Mouse (Mus musculus): ENCODE data around the gene Dnase2a.

- TF ChIP-seq POLR2A (IDR thresholded peaks at IDR 0.05; ENCODE audit: control insufficient read depth in 1 of 2, insufficient read depth in 1 of 2, low read depth in 1 of 2, low read length in 2 of 2, poor library complexity in 1 of 2) (peak; percentile 12 to 23; a peak in 2 of 4 replicates), CTCF (IDR thresholded peaks at IDR 0.05 in 2 of 3, conservative IDR thresholded peaks at IDR 0.05 in 1 of 3; ENCODE audit: control insufficient read depth in 1 of 3, insufficient read depth in 1 of 3, low read depth in 2 of 3, low read length in 3 of 3, poor library complexity in 1 of 3, severe bottlenecking in 1 of 3) (peak; percentile 14 to 53 (median 46); a peak in 5 of 6 replicates), GATA1 (IDR thresholded peaks at IDR 0.05; ENCODE audit: low read depth, low read length) (no peak), ZC3H11A (IDR thresholded peaks at IDR 0.05; ENCODE audit: low read depth, low read length) (peak; percentile 42; the same call in 1 of the 2 replicates), E2F4 (IDR thresholded peaks at IDR 0.05; ENCODE audit: borderline replicate concordance, low read depth, low read length) (no peak; the same call in 1 of the 2 replicates), MAZ (IDR thresholded peaks at IDR 0.05; ENCODE audit: low read depth, low read length) (peak; percentile 84; the same call in 1 of the 2 replicates), MYC (IDR thresholded peaks at IDR 0.05; ENCODE audit: low read depth, low read length) (0 out of 2 replicates have a peak, but pooled peaks have one; percentile 22), EP300 (IDR thresholded peaks at IDR 0.05; ENCODE audit: low read depth in 1 of 2, low read length in 2 of 2) (no peak), NELFE (IDR thresholded peaks at IDR 0.05; ENCODE audit: low read depth, low read length) (no peak), RAD21 (IDR thresholded peaks at IDR 0.05; ENCODE audit: low read depth, low read length) (peak; percentile 52), ETS1 (IDR thresholded peaks at IDR 0.05; ENCODE audit: low read depth, low read length) (peak; percentile 31; the same call in 1 of the 2 replicates), ELF1 (IDR thresholded peaks at IDR 0.05; ENCODE audit: low read depth, low read length) (no peak), BHLHE40 (IDR thresholded peaks at IDR 0.05; ENCODE audit: borderline replicate concordance, low read depth, low read length) (peak; percentile 96)
These were observed 36.7 kb upstream of the Dnase2a start, which contains the start of gene Syce2 for GRCm38 (mm10) chr8:84871376-84872308.
